Mouse (Mus musculus) mouse embryonic stem cell (cell line): Measurements from ENCODE around the gene Ankrd61.

Source experiments
- in situ Hi-C, 2 experiments: fragments of 300-500 bp; cut with MboI; formaldehyde crosslinking; loops; 1 replicate in 1 of 2; 3 replicates in 1 of 2; pipeline ENCODE4 v1.14.3; 2019 to 2020; ENCODE audit warnings: low sequenced_read_pairs in 2 of 2, low pct_unique_long_range_greater_than_20kb in 1 of 2, mixed read lengths in 1 of 2; ENCODE audit not compliant: unreplicated experiment in 1 of 2

Gene Ankrd61

GRCm38 (mm10) chr5:143906429-143906828 is 8.9 kb upstream of the Ankrd61 start:
- in situ Hi-C loops: no loop called here

- in situ Hi-C loops: no loop called here
Observed at GRCm38 (mm10) chr5:143903813-143904212, 6.3 kb upstream of the Ankrd61 start.

- in situ Hi-C loops: no loop called here
Observed at GRCm38 (mm10) chr5:143902111-143902510, 4.6 kb upstream of the Ankrd61 start.

- in situ Hi-C loops: no loop called here
Observed at GRCm38 (mm10) chr5:143893396-143893795, 4.1 kb downstream of the Ankrd61 start.

- in situ Hi-C loops: no loop called here
Observed at GRCm38 (mm10) chr5:143892255-143892886, 5.1 kb downstream of the Ankrd61 start.

GRCm38 (mm10) chr5:143890741-143891140 is 6.7 kb downstream of the Ankrd61 start:
- in situ Hi-C loops: no loop called here

- in situ Hi-C loops: no loop called here
Observed at GRCm38 (mm10) chr5:143885274-143885673, 12.2 kb downstream of the Ankrd61 start.

- in situ Hi-C loops: no loop called here
Observed at GRCm38 (mm10) chr5:143874571-143874970, 22.9 kb downstream of the Ankrd61 start.

- in situ Hi-C loops: no loop called here
Observed at GRCm38 (mm10) chr5:143871547-143872169, 25.8 kb downstream of the Ankrd61 start.
